Mouse (Mus musculus) kidney, adult 2 months (tissue): ENCODE results near the gene Gsg1. TPM values are rescaled to one million over a fixed set of nuclear protein-coding genes. Genes with fewer than 3 reads are reported as not detected.

Experiments used
- DNase-seq: peaks from one replicate; pipeline ENCODE4 v3.0.0; 2021
- H3K27ac ChIP-seq: fragments of 200-500 bp; 2 replicates; pipeline ENCODE4 v1.5.1; 2012; ENCODE audit warnings: low read depth, low read length, control low read depth, inconsistent platforms; ENCODE audit not compliant: insufficient read depth
- H3K27me3 ChIP-seq: fragments of 200-500 bp; replicated peaks from 2 replicates; pipeline ENCODE4 v1.6.1; 2012; ENCODE audit warnings: mild to moderate bottlenecking, moderate library complexity, low read length, inconsistent platforms; ENCODE audit not compliant: control insufficient read depth, insufficient read depth
- H3K36me3 ChIP-seq: fragments of 200-500 bp; 2 replicates; pipeline ENCODE4 v1.6.1; 2012; ENCODE audit warnings: mild to moderate bottlenecking, moderate library complexity, low read length, inconsistent platforms; ENCODE audit not compliant: control insufficient read depth, insufficient read depth
- H3K4me1 ChIP-seq: fragments of 200-500 bp; 2 replicates; pipeline ENCODE4 v1.6.1; 2011; ENCODE audit warnings: low read length; ENCODE audit not compliant: control insufficient read depth, insufficient read depth
- H3K4me3 ChIP-seq: fragments of 200-500 bp; 2 replicates; pipeline ENCODE4 v1.5.1; 2011; ENCODE audit warnings: mild to moderate bottlenecking, low read depth, low read length, control low read depth; ENCODE audit not compliant: insufficient read depth
- CTCF ChIP-seq: fragments of 200-500 bp; conservative IDR thresholded peaks from 2 replicates; pipeline ENCODE4 v1.5.1; 2011; ENCODE audit warnings: low read depth, mild to moderate bottlenecking, control low read depth, low read length, moderate library complexity, mixed read lengths; ENCODE audit not compliant: insufficient read depth, insufficient read length
- POLR2A ChIP-seq: fragments of 200-500 bp; IDR thresholded peaks from one replicate; pipeline ENCODE4 v1.6.1; 2011; ENCODE audit warnings: low read depth, low read length, control low read depth
- WGBS: fragments of 180-500 bp; shearing (Covaris S2); methylation state at CpG from one replicate; pipeline ENCODE4 v1.1.7; 2018; 5-methylcytosine and 5-hydroxymethylcytosine counted together
- polyA plus RNA-seq: library from polyadenylated mRNA; depleted of rRNA; stranded (reverse); fragments of >200 nt; gene quantifications from 2 replicates; pipeline ENCODE4 v1.2.3, GENCODE M21; 2012

Gsg1 gene
- polyA plus RNA-seq, 1 experiment: 0.55 TPM

DNA sequence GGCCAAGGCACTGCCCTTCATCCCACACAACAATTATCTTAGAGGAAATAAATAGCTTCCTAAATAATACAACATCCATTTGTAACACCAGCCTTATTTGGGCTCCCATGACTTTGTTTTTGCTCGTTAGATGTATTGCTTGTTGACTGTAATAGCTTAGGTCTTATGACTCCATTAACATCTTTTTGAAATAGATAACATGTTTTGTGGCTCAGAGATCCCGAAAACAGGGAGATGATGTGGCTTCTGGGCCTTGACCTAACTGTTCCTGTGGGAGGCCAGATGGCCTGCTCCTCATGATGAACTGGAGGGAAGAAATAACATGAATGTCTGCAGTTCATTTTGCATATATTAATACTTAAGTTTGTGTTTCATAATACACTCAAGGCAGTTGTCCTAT lies 17.6 kb upstream of the Gsg1 start:
- no peak for TF ChIP-seq CTCF
- Histone ChIP-seq H3K27me3 (no peaks in the 10 kb centered on the region), H3K27ac (no peak overlapping the region), H3K4me1 (no peaks in the 10 kb centered on the region), H3K36me3 (no peaks in the 10 kb centered on the region), H3K4me3 (no peak overlapping the region)
- no peak for DNase-seq
- 70% methylated on average over 2 of the region's 2 CpGs for WGBS

DNA sequence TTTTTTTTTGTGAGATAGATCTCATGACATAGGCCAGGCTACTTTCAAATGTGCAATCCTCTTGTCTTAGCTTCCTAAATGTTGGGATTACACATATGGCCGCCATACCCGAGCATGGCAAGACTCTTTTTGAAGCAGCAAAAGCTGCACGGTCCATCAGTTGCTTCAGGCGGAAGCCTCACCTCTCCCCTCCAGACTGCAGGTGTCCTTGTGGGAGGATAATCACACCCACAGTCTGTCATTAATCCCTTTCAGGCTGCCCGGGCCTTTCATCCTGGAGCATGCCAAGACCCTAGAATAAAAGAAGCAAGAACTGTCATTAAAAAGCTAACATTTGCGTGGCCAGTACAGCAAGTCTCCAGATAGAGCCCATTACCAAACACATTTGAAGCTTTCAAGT lies 15.5 kb upstream of the Gsg1 start:
- WGBS: 64% methylated on average over 6 of the region's 6 CpGs
- no peak overlapping the region for H3K27ac ChIP-seq
- no peak for DNase-seq
- H3K27me3 ChIP-seq: no peaks in the 10 kb centered on the region
- H3K36me3 ChIP-seq: no peaks in the 10 kb centered on the region
- no peak for TF ChIP-seq POLR2A
- TF ChIP-seq CTCF: no peak
- H3K4me3 ChIP-seq: no peak overlapping the region
- H3K4me1 ChIP-seq: no peaks in the 10 kb centered on the region

DNA sequence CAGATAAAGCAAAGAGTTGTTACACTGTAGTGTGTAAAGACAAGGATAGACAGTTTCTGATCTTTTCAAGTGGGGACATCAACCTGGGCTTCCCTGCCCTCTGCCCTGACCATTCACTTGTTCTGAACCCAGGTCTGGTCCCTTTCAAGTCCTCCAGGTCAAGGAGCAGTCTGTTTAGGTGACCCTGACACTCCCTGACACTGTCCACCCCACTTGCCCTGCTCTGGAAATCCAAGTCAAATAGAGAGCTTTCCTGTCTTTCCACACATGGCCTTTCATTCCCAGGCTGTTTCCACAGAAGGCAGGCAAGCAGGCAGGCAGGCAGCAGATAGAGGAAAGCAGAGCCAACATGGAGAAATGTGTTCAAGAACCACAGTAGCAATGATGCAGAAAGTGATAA lies 14.2 kb upstream of the Gsg1 start:
- no peak overlapping the region for H3K27ac ChIP-seq
- H3K4me1 ChIP-seq: no peaks in the 10 kb centered on the region
- DNase-seq: no peak
- no peaks in the 10 kb centered on the region for H3K27me3 ChIP-seq
- TF ChIP-seq CTCF (no peak), POLR2A (no peak)
- no peak overlapping the region for H3K4me3 ChIP-seq
- no peaks in the 10 kb centered on the region for H3K36me3 ChIP-seq

DNA sequence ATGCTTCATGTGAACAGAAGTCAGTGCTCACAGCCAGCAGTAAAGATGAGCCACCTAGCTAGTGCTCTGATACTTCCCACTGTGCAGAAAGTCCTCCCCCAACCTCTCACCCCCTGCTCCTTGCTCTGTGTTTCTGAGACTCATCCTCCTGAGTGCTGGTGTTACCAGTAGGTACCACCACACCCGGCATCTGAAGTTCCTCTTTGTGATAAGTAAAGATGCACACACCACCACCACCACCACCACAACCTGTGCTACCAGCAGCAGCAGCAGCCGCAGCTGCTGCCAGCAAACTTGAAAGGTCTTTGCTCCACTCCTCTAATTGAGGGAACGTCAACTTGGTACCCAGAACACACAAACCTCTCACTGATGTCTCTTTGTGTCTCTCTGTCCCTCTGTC lies 13.1 kb upstream of the Gsg1 start:
- no peak for DNase-seq
- TF ChIP-seq POLR2A: no peak
- TF ChIP-seq CTCF: no peak
- Histone ChIP-seq H3K27ac (no peak overlapping the region), H3K27me3 (no peaks in the 10 kb centered on the region), H3K36me3 (no peaks in the 10 kb centered on the region), H3K4me1 (no peaks in the 10 kb centered on the region), H3K4me3 (no peak overlapping the region)
- WGBS: 90% methylated on average over 3 of the region's 3 CpGs

DNA sequence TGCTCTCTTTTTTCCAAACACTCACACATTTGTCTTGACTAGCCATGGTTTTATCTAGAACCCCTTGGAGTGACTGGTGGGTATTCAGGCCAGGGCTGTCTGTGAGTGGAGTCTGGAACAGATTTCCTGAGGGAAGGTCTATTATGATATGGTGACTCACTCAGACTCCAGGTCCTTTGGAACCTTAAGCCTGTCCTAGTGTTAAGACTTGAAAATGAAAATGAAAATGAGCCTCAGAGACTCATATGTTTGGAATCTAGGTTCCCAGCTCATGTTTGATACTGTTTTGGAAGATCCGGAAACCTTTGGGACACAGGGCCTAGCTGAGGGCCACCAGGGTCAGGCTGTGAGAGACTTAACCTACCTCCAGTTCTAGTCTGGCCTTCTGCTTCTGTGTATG lies 11.9 kb upstream of the Gsg1 start:
- no peaks in the 10 kb centered on the region for H3K4me1 ChIP-seq
- H3K36me3 ChIP-seq: no peaks in the 10 kb centered on the region
- no peak for DNase-seq
- H3K4me3 ChIP-seq: no peak overlapping the region
- H3K27ac ChIP-seq: no peak overlapping the region
- TF ChIP-seq CTCF (no peak), POLR2A (no peak)
- 94% methylated on average over 1 of the region's 1 CpGs for WGBS
- H3K27me3 ChIP-seq: no peaks in the 10 kb centered on the region

DNA sequence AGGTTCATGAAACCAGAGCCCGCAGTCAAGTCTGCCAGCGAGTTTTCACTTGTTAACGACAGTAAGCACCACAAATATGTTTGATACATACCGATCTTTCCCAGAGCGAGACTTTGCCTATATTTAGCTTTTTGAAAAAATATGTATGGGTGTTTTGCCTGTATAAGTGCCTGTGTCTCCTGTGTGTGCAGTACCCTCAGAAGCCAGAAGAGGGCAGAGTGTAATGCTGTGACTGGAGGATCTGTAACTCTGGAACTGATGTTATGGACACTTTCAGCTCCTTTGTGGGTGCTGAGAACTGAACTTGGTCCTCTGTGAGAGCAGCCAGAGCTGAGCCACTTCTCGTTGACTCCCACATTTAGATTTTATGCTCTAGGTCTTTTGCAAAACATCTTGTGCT lies 10.0 kb upstream of the Gsg1 start:
- WGBS: 97% methylated on average over 6 of the region's 6 CpGs
- Histone ChIP-seq H3K27ac (no peak overlapping the region), H3K36me3 (no peaks in the 10 kb centered on the region), H3K4me1 (no peaks in the 10 kb centered on the region), H3K27me3 (no peaks in the 10 kb centered on the region), H3K4me3 (no peak overlapping the region)
- no peak for TF ChIP-seq POLR2A
- TF ChIP-seq CTCF: no peak
- no peak for DNase-seq

DNA sequence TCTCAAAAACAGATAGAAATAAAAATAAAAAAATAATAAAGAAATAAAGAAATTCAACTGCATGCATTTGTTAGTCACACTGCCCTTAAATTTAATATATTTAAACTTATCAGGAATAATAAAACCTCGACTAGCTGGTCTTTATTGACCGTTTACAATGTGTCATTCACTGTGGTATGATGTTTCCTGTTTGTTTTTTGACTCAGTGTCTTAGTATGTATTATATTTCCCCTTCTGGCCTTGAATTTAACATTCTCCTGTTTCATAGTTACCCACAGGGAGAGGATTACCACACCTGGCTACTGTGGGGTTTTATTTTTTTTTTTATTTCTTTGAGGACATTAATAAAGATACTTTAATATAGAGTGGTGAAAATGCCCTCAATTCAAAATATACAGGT lies 8.4 kb upstream of the Gsg1 start:
- TF ChIP-seq CTCF (no peak), POLR2A (no peak)
- no peak for DNase-seq
- H3K27ac ChIP-seq: no peak overlapping the region
- 58% methylated on average over 2 of the region's 2 CpGs for WGBS
- H3K4me1 ChIP-seq: no peaks in the 10 kb centered on the region
- no peaks in the 10 kb centered on the region for H3K36me3 ChIP-seq
- H3K4me3 ChIP-seq: no peak overlapping the region
- H3K27me3 ChIP-seq: no peaks in the 10 kb centered on the region

DNA sequence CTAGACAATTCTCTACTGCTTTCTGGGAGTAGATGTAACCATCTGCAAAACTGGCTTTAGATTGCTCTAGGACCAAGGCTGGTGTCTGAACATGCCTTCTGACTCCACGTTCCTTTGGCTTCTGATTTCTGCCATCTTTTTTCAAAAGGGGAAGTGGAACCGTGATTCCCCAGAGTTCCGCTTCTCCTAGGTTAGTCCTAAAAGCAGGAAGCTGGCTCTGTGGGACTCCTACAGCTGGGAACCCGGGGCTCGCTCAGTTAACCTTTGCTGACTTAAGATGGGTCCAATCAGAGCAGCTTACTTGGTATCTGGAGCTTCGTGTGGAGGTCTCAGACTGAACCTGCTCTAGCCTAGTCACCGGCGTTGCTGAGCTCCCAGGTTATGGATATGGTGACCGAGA lies 7.0 kb upstream of the Gsg1 start:
- no peak overlapping the region for H3K4me3 ChIP-seq
- no peak for TF ChIP-seq POLR2A
- TF ChIP-seq CTCF: no peak
- no peaks in the 10 kb centered on the region for H3K36me3 ChIP-seq
- H3K4me1 ChIP-seq: no peaks in the 10 kb centered on the region
- 90% methylated on average over 9 of the region's 9 CpGs for WGBS
- DNase-seq: no peak
- no peaks in the 10 kb centered on the region for H3K27me3 ChIP-seq
- H3K27ac ChIP-seq: no peak overlapping the region
